Mouse (Mus musculus): ENCODE measurements around the gene Brms1. TPM values are rescaled to one million over a fixed set of nuclear protein-coding genes. Genes with fewer than 3 reads are reported as not detected.

The Brms1 gene
- total and polyA plus RNA-seq, 3 experiments = 22.8 to 50.9 (median 36.3) TPM

- H3K27ac ChIP-seq (ENCODE audit: insufficient read depth, low read depth) = no peak overlapping the region
- no peak overlapping the region for H3K4me2 ChIP-seq (ENCODE audit: insufficient read depth, low read depth, poor library complexity, severe bottlenecking)
- in situ Hi-C loops (cut with MboI; ENCODE audit: low pct_ligation_motif_present, low pct_unique_long_range_greater_than_20kb, low sequenced_read_pairs) (no loop called here), dilution Hi-C loops (cut with MboI; ENCODE audit: extremely low pct_ligation_motif_present, extremely low pct_unique_long_range_greater_than_20kb, low sequenced_read_pairs) (no loop called here)
- H3K9ac ChIP-seq (ENCODE audit: insufficient read depth, low read depth) = no peak overlapping the region
- peaks cover 11 to 14% of the 10 kb centered on the region in 2 experiments for H3K4me1 ChIP-seq (ENCODE audit: control insufficient read depth in 1 of 2, insufficient read depth in 2 of 2)
- DNase-seq (ENCODE audit: extremely low read depth) = no peak
- H3K27me3 ChIP-seq (replicated peaks) = peaks cover 21% of the 10 kb centered on the region
- TF ChIP-seq UBTF (IDR thresholded peaks at IDR 0.05; ENCODE audit: low read depth, low read length) = no peak
- TF ChIP-seq MXI1 (IDR thresholded peaks at IDR 0.05; ENCODE audit: low read depth, low read length) = no peak
- no peak for TF ChIP-seq NRF1 (IDR thresholded peaks at IDR 0.05; ENCODE audit: low read depth, low read length)
- TF ChIP-seq POLR2AphosphoS2 (IDR thresholded peaks at IDR 0.05; ENCODE audit: low read depth, low read length) = no peak
- no peak for TF ChIP-seq CTCF (conservative IDR thresholded peaks at IDR 0.05 in 1 of 2, IDR thresholded peaks at IDR 0.05 in 1 of 2; ENCODE audit: low read depth in 2 of 2, low read length in 2 of 2)
- TF ChIP-seq SIN3A (IDR thresholded peaks at IDR 0.05; ENCODE audit: low read length) = no peak
- TF ChIP-seq USF2 (conservative IDR thresholded peaks at IDR 0.05; ENCODE audit: low read depth, low read length) = no peak
- TF ChIP-seq ZKSCAN1 (IDR thresholded peaks at IDR 0.05; ENCODE audit: borderline replicate concordance, low read depth, low read length) = no peak
- no peak for TF ChIP-seq CHD1 (IDR thresholded peaks at IDR 0.05; ENCODE audit: low read depth, low read length)
- no peak for TF ChIP-seq RCOR1 (conservative IDR thresholded peaks at IDR 0.05; ENCODE audit: low read depth, low read length)
- no peak for TF ChIP-seq SMC3 (IDR thresholded peaks at IDR 0.05; ENCODE audit: low read depth, low read length)
- no peak for TF ChIP-seq ZC3H11A (IDR thresholded peaks at IDR 0.05; ENCODE audit: low read depth, low read length)
- no peak overlapping the region for H3K4me3 ChIP-seq (replicated peaks in 1 of 3; ENCODE audit: low read depth in 2 of 3, low read length in 2 of 3, poor library complexity in 1 of 3)
- H3K79me2 ChIP-seq (replicated peaks; ENCODE audit: control insufficient read depth, extremely low read depth, insufficient read depth, poor library complexity, severe bottlenecking) = no peaks in the 10 kb centered on the region
- no peaks in the 10 kb centered on the region for H3K9me3 ChIP-seq (replicated peaks; ENCODE audit: low read length)
- H3K36me3 ChIP-seq (replicated peaks in 1 of 2; ENCODE audit: control insufficient read depth in 1 of 2, insufficient read depth in 1 of 2, low read length in 1 of 2) = peaks cover 0 to 19% of the 10 kb centered on the region in 2 experiments
Observed at GRCm38 (mm10) chr19:5057876-5058775, 17.0 kb downstream of the Brms1 start.

GRCm38 (mm10) chr19:5058801-5059771 lies 17.9 kb downstream of the Brms1 start:
- DNase-seq (ENCODE audit: extremely low read depth) = no peak
- no peak overlapping the region for H3K27ac ChIP-seq (ENCODE audit: insufficient read depth, low read depth)

More at GRCm38 (mm10) chr19:5058801-5059771, 17.9 kb downstream of the Brms1 start:
- Histone ChIP-seq H3K4me3 (replicated peaks in 1 of 3; ENCODE audit: low read depth in 2 of 3, low read length in 2 of 3, poor library complexity in 1 of 3) (no peak overlapping the region), H3K9me3 (replicated peaks; ENCODE audit: low read length) (no peaks in the 10 kb centered on the region), H3K9ac (ENCODE audit: insufficient read depth, low read depth) (no peak overlapping the region), H3K79me2 (replicated peaks; ENCODE audit: control insufficient read depth, extremely low read depth, insufficient read depth, poor library complexity, severe bottlenecking) (no peaks in the 10 kb centered on the region), H3K36me3 (replicated peaks in 1 of 2; ENCODE audit: control insufficient read depth in 1 of 2, insufficient read depth in 1 of 2, low read length in 1 of 2) (peaks cover 0 to 12% of the 10 kb centered on the region in 2 experiments), H3K4me1 (ENCODE audit: control insufficient read depth in 1 of 2, insufficient read depth in 2 of 2) (peaks cover 6 to 12% of the 10 kb centered on the region in 2 experiments), H3K4me2 (ENCODE audit: insufficient read depth, low read depth, poor library complexity, severe bottlenecking) (no peak overlapping the region), H3K27me3 (replicated peaks) (peaks cover 24% of the 10 kb centered on the region)
- TF ChIP-seq RAD21 (IDR thresholded peaks at IDR 0.05; ENCODE audit: low read depth, low read length) (no peak), BHLHE40 (IDR thresholded peaks at IDR 0.05; ENCODE audit: low read depth, low read length) (no peak)
- in situ Hi-C loops (cut with MboI; ENCODE audit: low pct_ligation_motif_present, low pct_unique_long_range_greater_than_20kb, low sequenced_read_pairs) = no loop called here
- dilution Hi-C loops (cut with MboI; ENCODE audit: extremely low pct_ligation_motif_present, extremely low pct_unique_long_range_greater_than_20kb, low sequenced_read_pairs) = no loop called here

All from CH12.LX (cell line).